Mouse (Mus musculus): ENCODE measurements around the gene Faim2. TPM values are rescaled to one million over a fixed set of nuclear protein-coding genes. Genes with fewer than 3 reads are reported as not detected.

Faim2 gene
- polyA plus RNA-seq, 1 experiment = not detected

DNA sequence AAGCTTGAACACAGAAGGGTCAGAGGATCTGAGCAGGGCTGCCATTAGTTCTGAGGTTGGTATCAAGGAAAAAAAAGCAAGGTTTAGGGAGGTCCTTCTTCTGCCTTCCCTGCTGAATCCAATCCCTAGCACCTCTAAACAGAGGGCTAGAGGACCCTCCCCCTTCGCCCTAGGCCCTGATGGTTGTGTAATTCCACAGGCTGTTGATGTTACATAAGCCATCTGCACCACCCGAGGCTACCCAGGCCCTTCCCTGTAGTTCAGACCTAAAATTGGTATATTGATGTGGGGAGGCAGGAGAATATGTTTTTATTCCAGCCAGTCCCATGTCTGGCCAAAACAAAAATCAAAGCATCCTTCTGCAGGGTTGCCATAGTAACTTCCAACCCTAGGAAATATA is 1.3 kb downstream of the Faim2 start:
- Histone ChIP-seq H3K4me1 (ENCODE audit: control insufficient read depth, insufficient read depth, insufficient read length, low read length) (no peaks in the 10 kb centered on the region), H3K4me3 (ENCODE audit: insufficient read depth, low read depth, low read length) (no peak overlapping the region), H3K27ac (replicated peaks; ENCODE audit: low read depth, low read length) (no peak overlapping the region)

DNA sequence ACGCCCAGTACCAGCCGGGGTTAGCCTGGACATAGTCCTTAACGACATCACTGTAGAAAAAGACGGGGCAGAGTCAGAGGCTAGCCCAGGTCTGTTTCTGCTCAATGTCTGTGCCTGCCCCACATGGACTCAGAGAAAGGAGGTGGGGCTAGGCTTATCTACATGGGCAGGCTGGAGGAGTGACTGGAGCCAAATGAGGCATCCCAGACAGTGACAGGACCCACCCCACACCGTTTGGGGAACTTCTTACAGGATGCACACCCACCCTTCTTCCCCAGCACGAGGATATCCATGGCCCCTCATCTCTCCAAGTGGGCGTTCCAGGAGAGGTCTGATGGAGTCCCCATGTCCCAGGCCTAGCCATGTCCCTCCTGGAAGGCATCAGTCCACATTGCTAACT is 7.7 kb downstream of the Faim2 start:
- H3K27ac ChIP-seq (replicated peaks; ENCODE audit: low read depth, low read length) = no peak overlapping the region
- no peaks in the 10 kb centered on the region for H3K4me1 ChIP-seq (ENCODE audit: control insufficient read depth, insufficient read depth, insufficient read length, low read length)
- no peak overlapping the region for H3K4me3 ChIP-seq (ENCODE audit: insufficient read depth, low read depth, low read length)

DNA sequence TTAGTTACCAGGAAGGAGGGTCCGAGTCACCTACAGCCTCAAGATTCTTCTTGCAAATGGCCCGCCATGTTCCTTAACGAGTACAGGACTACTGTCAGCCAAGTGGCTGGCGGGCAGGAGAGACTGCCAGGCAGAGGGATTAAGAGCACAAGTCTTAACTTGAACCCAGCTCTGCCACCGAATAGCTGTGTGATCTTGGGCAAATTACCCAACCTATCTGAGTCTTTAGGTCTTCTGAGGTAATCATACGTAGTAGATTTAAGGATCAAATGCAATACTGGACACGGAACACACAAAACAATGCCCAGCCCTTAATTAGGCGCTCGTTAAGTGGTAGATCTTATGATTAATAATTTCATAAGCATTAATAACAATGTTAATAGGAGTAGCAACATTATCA is 8.3 kb downstream of the Faim2 start:
- H3K27ac ChIP-seq (replicated peaks; ENCODE audit: low read depth, low read length) = no peak overlapping the region
- no peaks in the 10 kb centered on the region for H3K4me1 ChIP-seq (ENCODE audit: control insufficient read depth, insufficient read depth, insufficient read length, low read length)
- no peak overlapping the region for H3K4me3 ChIP-seq (ENCODE audit: insufficient read depth, low read depth, low read length)

DNA sequence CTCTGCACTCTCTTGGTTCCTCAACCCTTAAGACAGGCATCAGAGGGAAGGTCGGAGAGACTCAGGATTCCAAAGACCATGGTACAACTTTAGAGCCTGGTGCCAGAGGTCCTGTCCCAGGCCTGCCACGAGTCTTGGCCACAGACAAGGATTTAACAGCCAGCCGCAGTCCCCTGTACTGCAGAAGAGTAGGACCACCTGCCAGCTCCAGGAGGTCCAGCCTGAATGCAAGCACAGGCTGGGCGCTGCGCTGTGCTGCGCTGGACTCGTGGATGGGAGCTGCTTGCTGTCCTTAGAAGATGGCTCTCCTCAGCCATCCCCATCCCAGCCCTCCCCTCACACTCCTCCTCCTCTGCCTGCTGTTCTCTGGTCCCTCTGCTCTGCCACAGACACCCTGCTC is 10.2 kb downstream of the Faim2 start:
- no peak overlapping the region for H3K4me3 ChIP-seq (ENCODE audit: insufficient read depth, low read depth, low read length)
- no peak overlapping the region for H3K27ac ChIP-seq (replicated peaks; ENCODE audit: low read depth, low read length)
- H3K4me1 ChIP-seq (ENCODE audit: control insufficient read depth, insufficient read depth, insufficient read length, low read length) = no peaks in the 10 kb centered on the region

DNA sequence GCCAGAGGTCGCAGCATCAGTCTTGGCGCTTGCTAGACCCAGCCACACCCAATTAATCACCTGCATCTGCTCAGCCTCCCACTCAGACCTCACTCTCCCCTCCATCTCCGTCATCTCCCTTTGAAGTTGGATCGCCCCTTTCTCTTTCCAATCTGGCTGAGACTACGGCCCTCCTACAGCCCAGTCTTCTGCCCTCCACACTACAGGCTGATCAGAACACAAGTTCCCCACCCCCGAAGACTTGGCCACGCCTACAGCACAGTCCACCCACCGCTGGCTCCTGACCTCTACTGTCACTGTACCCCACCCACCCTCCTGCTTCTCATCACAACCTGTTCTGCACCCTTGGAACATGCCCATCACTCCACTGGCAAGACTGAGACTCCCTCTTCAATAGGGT is 11.2 kb downstream of the Faim2 start:
- H3K27ac ChIP-seq (replicated peaks; ENCODE audit: low read depth, low read length) = no peak overlapping the region
- H3K4me1 ChIP-seq (ENCODE audit: control insufficient read depth, insufficient read depth, insufficient read length, low read length) = no peaks in the 10 kb centered on the region
- no peak overlapping the region for H3K4me3 ChIP-seq (ENCODE audit: insufficient read depth, low read depth, low read length)

DNA sequence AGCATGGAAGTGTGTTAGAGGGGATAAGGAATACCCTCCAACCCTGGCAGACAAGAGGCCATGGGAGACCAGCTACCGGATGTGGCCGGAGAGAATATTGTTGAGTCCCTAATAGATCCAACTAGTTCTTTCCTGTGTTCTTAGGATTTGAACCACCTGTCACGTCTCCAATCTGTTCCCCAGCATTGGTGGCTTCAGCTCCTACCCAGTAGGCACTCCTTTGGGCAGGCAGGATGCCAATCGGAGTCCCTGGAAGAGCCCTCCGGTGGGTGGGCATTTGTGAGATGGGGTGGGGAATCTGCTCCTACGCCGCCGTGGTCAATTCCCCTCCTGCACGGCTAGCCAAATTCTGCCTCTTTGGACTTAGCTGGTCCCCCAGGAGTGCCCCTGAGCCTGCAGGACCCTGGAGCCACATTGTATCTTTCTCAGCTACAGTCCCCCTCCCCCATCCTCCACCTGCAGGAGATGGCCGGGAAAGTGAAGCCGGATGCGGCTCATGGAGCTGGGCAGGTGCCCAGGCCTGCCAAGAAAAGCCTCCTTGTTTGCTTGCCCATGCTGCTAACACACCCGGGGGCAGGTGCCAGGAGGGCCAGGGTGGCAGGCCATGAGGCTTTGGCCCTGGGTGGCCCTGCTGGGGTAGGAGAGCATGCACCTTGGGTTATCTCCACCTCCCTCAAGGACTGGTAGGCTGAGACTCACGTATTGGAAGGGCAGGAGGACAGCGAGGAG is 16.0 kb downstream of the Faim2 start:
- Histone ChIP-seq H3K4me3 (ENCODE audit: insufficient read depth, low read depth, low read length) (no peak overlapping the region), H3K4me1 (ENCODE audit: control insufficient read depth, insufficient read depth, insufficient read length, low read length) (no peaks in the 10 kb centered on the region), H3K27ac (replicated peaks; ENCODE audit: low read depth, low read length) (no peak overlapping the region)

DNA sequence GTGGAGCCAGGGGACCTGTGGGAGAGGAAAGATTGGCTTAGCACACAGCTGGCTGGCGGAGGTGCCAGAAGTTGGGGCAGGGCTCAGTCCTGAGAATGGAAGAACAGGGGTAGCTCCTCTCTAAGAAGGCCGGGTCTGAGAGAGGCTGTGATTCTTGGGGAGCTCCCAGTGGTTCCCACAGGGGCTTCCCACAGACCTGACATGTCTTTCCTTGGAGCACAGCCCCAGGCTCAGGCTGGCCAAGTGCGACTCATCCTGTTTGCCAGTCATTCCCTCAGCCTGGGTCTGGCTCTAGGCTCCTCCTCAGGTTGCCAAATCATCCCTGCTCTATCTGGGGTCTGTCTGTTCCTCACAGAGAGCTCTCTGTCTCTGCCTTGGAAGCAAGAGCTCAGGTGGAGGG is 17.3 kb downstream of the Faim2 start:
- H3K4me3 ChIP-seq (ENCODE audit: insufficient read depth, low read depth, low read length) = no peak overlapping the region
- H3K4me1 ChIP-seq (ENCODE audit: control insufficient read depth, insufficient read depth, insufficient read length, low read length) = no peaks in the 10 kb centered on the region
- no peak overlapping the region for H3K27ac ChIP-seq (replicated peaks; ENCODE audit: low read depth, low read length)

DNA sequence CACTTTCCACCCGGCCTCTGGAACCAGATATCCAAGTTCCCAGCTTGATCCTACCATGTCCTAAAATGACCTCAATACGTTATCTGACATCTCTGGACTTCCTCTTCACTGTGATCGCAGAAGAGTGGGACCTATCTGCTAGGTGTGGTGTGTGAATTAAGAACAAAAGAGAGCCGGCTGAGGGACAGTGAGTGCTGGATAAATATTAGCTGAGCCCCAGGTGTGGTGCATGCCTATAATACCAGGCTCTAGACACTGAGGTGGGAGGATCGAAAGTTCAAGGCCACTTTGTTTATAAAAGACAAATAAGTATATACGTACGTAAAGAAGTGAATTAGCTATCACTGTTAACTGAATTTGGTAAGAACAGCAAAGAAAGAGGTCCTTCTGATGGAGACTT is 18.1 kb downstream of the Faim2 start:
- Histone ChIP-seq H3K4me1 (ENCODE audit: control insufficient read depth, insufficient read depth, insufficient read length, low read length) (no peaks in the 10 kb centered on the region), H3K27ac (replicated peaks; ENCODE audit: low read depth, low read length) (no peak overlapping the region), H3K4me3 (ENCODE audit: insufficient read depth, low read depth, low read length) (no peak overlapping the region)

DNA sequence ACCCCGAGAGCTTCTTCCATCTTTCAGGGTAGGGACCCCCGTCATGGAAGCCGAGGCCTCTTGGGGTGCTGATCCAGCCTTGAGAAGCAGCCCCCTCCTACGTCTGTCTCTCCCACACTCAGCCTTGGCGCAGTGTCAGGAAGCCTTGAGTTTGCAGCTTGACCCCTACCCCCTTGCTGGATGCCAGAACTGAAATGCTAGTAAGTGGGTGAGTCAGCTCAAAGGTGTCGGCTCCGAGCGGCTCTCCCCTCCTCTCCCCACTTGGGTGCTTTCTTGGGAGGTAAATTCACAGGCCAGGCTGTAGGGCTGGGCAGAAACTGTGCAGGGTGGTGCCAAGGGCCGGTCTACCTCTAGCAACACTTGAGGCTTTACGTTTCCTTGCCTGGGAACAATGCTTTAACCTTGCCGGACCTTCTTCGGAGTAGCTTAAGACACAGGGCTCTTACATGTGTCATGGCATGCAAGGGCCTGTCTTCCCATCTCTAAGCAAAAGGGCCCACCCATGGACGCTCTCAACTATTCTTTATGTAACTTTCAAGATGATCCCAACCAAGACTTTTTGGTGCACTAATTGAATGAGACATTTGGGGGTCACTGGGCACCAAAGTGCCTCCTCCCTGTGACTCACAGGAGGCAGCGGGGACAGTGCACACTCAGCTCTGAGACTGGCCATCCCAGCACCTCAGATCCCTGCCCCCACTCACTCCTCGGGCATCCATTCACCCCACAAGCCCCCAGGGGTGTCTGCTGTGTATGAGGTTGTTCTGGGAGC is 22.5 kb downstream of the Faim2 start:
- Histone ChIP-seq H3K4me3 (ENCODE audit: insufficient read depth, low read depth, low read length) (no peak overlapping the region), H3K27ac (replicated peaks; ENCODE audit: low read depth, low read length) (no peak overlapping the region)

DNA sequence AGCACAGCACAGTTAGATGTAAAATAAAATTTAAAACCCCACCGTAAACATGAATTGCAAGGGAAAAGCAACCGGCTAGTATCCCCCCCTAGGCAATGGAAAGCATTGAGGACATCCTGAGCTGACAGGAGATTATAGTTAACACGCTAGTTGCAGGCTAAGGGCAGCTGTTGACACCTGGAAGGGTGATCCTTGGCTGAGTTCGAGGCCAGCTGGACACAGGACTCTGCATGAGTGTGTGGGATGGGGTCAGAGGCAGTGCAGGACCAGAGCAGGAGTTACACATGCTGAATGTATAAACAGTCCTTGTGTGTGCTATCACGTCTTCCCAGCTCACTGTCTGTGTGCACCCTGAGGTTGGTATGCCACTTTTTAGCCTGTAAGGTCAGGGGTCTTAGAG is 24.7 kb downstream of the Faim2 start:
- H3K4me1 ChIP-seq (ENCODE audit: control insufficient read depth, insufficient read depth, insufficient read length, low read length) = peaks cover 5% of the 10 kb centered on the region; the same call in 1 of the 2 replicates
- H3K4me3 ChIP-seq (ENCODE audit: insufficient read depth, low read depth, low read length) = no peak overlapping the region
- no peak overlapping the region for H3K27ac ChIP-seq (replicated peaks; ENCODE audit: low read depth, low read length)

More for the DNA sequence above, 22.5 kb downstream of the Faim2 start:
- H3K4me1 ChIP-seq (ENCODE audit: control insufficient read depth, insufficient read depth, insufficient read length, low read length) = no peaks in the 10 kb centered on the region

DNA sequence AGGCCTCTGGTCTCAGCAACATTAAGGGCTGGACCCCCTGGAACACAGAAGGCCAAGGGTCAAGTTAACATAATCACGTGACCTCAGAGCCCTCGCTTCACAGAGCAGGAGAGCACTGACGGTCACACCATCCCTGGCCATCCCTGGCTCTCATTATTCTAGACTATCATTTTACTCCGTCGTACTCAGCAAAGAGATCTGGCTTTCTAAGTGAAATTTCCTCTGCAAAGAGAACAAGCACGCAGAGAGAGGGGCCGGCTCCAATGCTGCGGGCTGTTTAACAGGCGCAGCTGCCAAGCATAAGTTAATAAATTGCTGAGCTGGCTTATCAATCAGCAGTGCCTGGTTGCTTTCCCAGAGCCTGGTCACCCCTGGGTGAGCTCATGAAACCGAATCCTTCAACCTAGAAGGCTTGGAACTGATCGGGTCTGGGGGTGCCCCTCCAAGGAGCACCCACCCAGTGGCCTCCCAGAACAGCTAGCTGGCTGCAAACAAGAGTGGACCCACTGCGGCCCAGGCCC is 25.6 kb downstream of the Faim2 start:
- Histone ChIP-seq H3K4me1 (ENCODE audit: control insufficient read depth, insufficient read depth, insufficient read length, low read length) (peaks cover 7% of the 10 kb centered on the region; the same call in 1 of the 2 replicates), H3K27ac (replicated peaks; ENCODE audit: low read depth, low read length) (no peak overlapping the region), H3K4me3 (ENCODE audit: insufficient read depth, low read depth, low read length) (no peak overlapping the region)

DNA sequence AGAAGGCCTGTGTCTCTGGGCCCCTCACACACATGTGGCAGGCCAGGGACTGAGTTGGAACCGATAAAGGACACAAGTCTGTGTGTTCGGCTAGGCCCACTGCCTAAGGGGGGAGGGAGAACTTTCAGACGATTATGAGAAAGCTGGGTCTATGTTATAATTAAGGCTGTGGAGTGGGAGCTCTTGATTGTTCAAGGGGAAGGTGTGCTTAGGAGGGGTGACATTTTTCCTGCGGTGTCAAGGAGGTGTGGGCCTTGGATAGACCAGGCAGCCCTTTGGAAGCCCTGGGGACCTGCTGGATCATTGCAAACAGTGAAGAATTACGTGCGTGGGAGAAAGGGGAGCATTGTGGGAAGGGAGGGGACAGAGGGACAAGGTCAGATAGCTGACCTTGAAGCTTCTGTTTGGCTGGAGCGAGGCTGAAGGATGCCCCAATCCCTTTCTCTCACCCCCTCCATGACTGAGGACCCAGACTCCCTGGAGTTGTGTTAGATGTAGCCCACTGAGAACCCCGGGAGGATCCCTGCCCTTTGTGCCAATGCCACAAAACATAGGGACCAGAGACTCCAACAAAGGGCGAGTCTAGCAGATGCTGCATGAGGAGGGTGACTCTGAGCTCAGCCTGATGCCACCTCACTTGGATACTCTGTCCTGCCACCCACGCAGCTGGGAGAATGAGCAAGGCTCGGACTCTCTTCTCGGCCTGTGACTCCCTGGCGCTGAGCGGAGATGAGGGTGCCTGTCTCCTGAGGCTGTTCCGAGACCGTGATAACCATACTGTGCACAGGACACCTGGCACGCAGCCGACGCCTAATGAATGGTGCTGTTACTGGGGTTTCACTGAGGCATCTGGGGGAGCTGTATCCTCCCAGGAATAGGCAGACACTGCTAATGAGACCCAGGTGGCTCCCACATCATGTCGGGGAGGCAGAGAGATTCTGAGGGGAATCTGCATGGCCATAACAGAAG is 26.4 kb downstream of the Faim2 start:
- peaks cover 7% of the 10 kb centered on the region; the same call in 1 of the 2 replicates for H3K4me1 ChIP-seq (ENCODE audit: control insufficient read depth, insufficient read depth, insufficient read length, low read length)
- no peak overlapping the region for H3K27ac ChIP-seq (replicated peaks; ENCODE audit: low read depth, low read length)

DNA sequence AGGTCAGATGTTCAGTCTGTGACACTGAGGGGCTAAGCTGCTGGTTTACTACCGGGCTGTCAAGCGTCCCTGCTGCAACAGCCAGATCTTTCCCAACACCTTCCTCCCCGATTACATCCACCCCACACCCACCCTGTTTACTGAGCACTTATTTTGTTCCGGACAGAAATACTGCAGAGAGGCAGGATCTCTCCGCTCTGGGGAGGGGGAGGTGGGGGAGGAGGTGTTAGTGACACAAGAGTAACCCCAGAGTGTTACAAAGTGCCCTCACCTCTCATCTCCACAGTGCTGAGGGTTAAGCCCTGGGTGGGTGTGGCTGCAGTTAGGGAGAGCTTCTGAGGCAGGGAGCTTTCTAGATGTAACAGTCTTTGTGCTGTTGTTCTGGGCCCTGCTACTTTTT is 27.6 kb downstream of the Faim2 start:
- no peak overlapping the region for H3K4me3 ChIP-seq (ENCODE audit: insufficient read depth, low read depth, low read length)
- peaks cover 7% of the 10 kb centered on the region; the same call in 1 of the 2 replicates for H3K4me1 ChIP-seq (ENCODE audit: control insufficient read depth, insufficient read depth, insufficient read length, low read length)
- no peak overlapping the region for H3K27ac ChIP-seq (replicated peaks; ENCODE audit: low read depth, low read length)

More for the DNA sequence above, 26.4 kb downstream of the Faim2 start:
- no peak overlapping the region for H3K4me3 ChIP-seq (ENCODE audit: insufficient read depth, low read depth, low read length)

DNA sequence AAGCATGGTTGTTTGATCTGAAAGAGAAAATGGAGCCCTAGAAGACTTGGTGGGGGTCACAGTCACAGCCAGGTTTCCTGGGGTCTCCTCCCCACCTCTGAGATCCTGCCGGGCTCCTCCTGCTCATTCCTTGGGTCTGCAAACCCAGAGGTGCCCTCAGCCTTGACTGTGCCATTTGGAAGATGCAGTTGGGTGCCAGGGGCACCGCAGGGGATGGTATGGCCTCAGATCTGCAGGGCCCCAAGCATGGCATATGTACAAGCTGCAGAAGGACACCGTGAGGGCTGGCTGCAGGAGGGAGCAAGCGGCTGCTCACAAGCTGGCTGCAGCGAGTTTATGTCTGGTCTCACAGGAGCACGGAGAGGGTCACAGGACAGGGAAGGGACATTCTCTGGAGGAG is 28.2 kb downstream of the Faim2 start:
- H3K4me3 ChIP-seq (ENCODE audit: insufficient read depth, low read depth, low read length) = no peak overlapping the region
- peaks cover 7% of the 10 kb centered on the region; the same call in 1 of the 2 replicates for H3K4me1 ChIP-seq (ENCODE audit: control insufficient read depth, insufficient read depth, insufficient read length, low read length)
- no peak overlapping the region for H3K27ac ChIP-seq (replicated peaks; ENCODE audit: low read depth, low read length)

DNA sequence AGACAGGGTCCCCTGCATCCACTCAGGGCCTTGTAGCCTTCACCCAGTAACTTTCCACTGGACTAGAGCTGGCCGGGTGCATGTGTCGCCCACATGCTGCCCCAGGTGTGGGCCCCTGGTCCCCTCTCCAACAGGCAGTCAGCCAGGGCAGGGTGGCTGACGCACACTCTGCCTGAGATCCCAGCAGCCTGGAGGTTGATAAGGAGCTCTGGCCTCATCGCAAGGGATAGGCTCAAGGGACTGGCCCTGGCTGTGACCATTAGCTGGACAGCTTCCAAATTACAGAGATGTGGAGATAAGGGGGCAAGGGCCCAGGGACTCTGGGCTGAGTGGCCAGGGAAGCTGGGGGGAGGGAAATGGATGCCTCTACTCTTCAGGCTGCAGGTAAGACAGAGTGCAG is 29.2 kb downstream of the Faim2 start:
- Histone ChIP-seq H3K4me1 (ENCODE audit: control insufficient read depth, insufficient read depth, insufficient read length, low read length) (peaks cover 7% of the 10 kb centered on the region; the same call in 1 of the 2 replicates), H3K4me3 (ENCODE audit: insufficient read depth, low read depth, low read length) (no peak overlapping the region), H3K27ac (replicated peaks; ENCODE audit: low read depth, low read length) (no peak overlapping the region)
